Comparison of ENCODE assay signal across 14 mouse cellular contexts in the genomic region with DNA sequence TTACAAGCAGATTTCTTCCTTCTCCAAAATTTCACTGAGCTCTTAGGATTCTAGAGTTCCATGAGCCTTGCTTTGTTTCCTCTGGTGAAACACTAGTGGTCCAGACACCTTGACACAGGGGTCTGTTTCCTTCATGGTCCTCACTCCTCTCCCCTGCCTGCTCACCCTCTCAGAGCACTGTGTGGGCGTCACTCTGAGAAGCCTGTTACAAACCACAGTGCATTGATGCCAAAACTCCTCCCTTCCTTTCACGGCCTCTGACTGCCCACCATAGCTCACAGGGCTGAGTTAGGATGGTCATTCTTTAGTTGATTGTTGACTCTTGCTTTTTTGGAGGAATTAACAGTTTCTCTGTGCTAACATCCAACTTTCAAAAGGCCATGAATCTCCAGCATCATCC. TPM values are rescaled to one million over a fixed set of nuclear protein-coding genes. Genes with fewer than 3 reads are reported as not detected.
DNase-seq lines count a peak whose midpoint lies in the region; ATAC-seq and TF ChIP-seq lines count a peak whose summit lies in the region.
"Had no signal": no experiment of that assay in that cellular context is flagged by ENCODE, and none has a peak within 500 bp of the region (broad histone marks: within the 10 kb centered on the region; RNA-seq: fewer than 3 reads in every experiment).

No protein-coding gene starts in this region.

- no peaks in the 10 kb centered on the region for H3K27me3 ChIP-seq in kidney, postnatal 0 days (ENCODE audit: insufficient read depth, low read length)
- H3K27me3 ChIP-seq in forebrain, embryonic 12.5 days = no peaks in the 10 kb centered on the region
- H3K27me3 ChIP-seq in midbrain, embryonic 13.5 days = no peaks in the 10 kb centered on the region
- H3K27me3 ChIP-seq: liver, embryonic 13.5 days had no signal

- peaks cover 10% of the 10 kb centered on the region; the same call in 1 of the 2 replicates for H3K4me1 ChIP-seq in kidney, postnatal 0 days (replicated peaks; ENCODE audit: insufficient read depth, low read length)
- peaks cover 40% of the 10 kb centered on the region for H3K4me1 ChIP-seq in forebrain, embryonic 12.5 days
- H3K4me1 ChIP-seq in midbrain, embryonic 13.5 days (replicated peaks) = peaks cover 37% of the 10 kb centered on the region
- H3K4me1 ChIP-seq: liver, embryonic 13.5 days had no signal

- ATAC-seq in kidney, postnatal 0 days (replicated peaks; ENCODE audit: low FRiP score, low read depth) = no peak; the same call in 1 of the 2 replicates
- no peak for ATAC-seq in forebrain, embryonic 12.5 days (ENCODE audit: low FRiP score)
- no peak for ATAC-seq in midbrain, embryonic 13.5 days

- H3K9ac ChIP-seq in kidney, postnatal 0 days (ENCODE audit: low read depth, low read length) = no peak overlapping the region
- H3K9ac ChIP-seq in forebrain, embryonic 12.5 days = no peak overlapping the region
- no peak overlapping the region for H3K9ac ChIP-seq in midbrain, embryonic 13.5 days (replicated peaks)
- H3K9ac ChIP-seq: liver, embryonic 13.5 days had no signal

- H3K4me3 ChIP-seq in kidney, postnatal 0 days (replicated peaks; ENCODE audit: low read depth, low read length) = no peak overlapping the region
- H3K4me3 ChIP-seq in forebrain, embryonic 12.5 days (replicated peaks) = no peak overlapping the region
- H3K4me3 ChIP-seq in midbrain, embryonic 13.5 days (replicated peaks) = no peak overlapping the region
- H3K4me3 ChIP-seq: liver, embryonic 13.5 days had no signal

- no peak overlapping the region for H3K27ac ChIP-seq in kidney, postnatal 0 days
- H3K27ac ChIP-seq in forebrain, embryonic 12.5 days = peak overlapping the region; percentile 65
- 0 out of 2 replicates have a peak overlapping the region, but pooled peaks have one; percentile 2 for H3K27ac ChIP-seq in midbrain, embryonic 13.5 days
- H3K27ac ChIP-seq: liver, embryonic 13.5 days; macrophage had no signal

- H3K36me3 ChIP-seq in kidney, postnatal 0 days (ENCODE audit: insufficient read depth, low read length) = 0 out of 2 replicates have a peak, but pooled peaks cover 4% of the 10 kb centered on the region
- peaks cover 24% of the 10 kb centered on the region for H3K36me3 ChIP-seq in forebrain, embryonic 12.5 days (replicated peaks)
- H3K36me3 ChIP-seq in midbrain, embryonic 13.5 days = peaks cover 21% of the 10 kb centered on the region
- H3K36me3 ChIP-seq: liver, embryonic 13.5 days had no signal

- peak; percentile 50 for DNase-seq in kidney, postnatal 0 days (ENCODE audit: low spot score)
- no peak for DNase-seq in kidney, postnatal 36 days
- peak; percentile 47 for DNase-seq in Muller cell, postnatal 12 days (ENCODE audit: inconsistent ontology term)
- no peak for DNase-seq in lung, postnatal 36 days
- DNase-seq in lung, postnatal 10 days = no peak
- no peak for DNase-seq in ovary, postnatal 10 days (ENCODE audit: low spot score)
- DNase-seq: adrenal gland, adult 8-10 months; kidney, postnatal 4 days; liver, embryonic 13.5 days; right cerebral cortex, adult 18-20 months; thymus, adult 18-20 months had no signal

- no peak overlapping the region for H3K4me2 ChIP-seq in kidney, postnatal 0 days (ENCODE audit: low read length)
- no peak overlapping the region for H3K4me2 ChIP-seq in forebrain, embryonic 12.5 days
- no peak overlapping the region for H3K4me2 ChIP-seq in midbrain, embryonic 13.5 days (replicated peaks)
- H3K4me2 ChIP-seq: liver, embryonic 13.5 days had no signal

- TF ChIP-seq CTCF in kidney, postnatal 0 days (IDR thresholded peaks at IDR 0.05; ENCODE audit: low read depth) = no peak

- WGBS in kidney, postnatal 0 days = 13% methylated on average over 2 of the region's 2 CpGs
- 16% methylated on average over 2 of the region's 2 CpGs for WGBS in forebrain, embryonic 12.5 days
- WGBS in midbrain, embryonic 13.5 days = 18% methylated on average over 2 of the region's 2 CpGs

- no peaks in the 10 kb centered on the region for H3K9me3 ChIP-seq in kidney, postnatal 0 days (replicated peaks; ENCODE audit: low read length)
- H3K9me3 ChIP-seq in forebrain, embryonic 12.5 days = no peaks in the 10 kb centered on the region
- H3K9me3 ChIP-seq in midbrain, embryonic 13.5 days = no peaks in the 10 kb centered on the region
- H3K9me3 ChIP-seq: liver, embryonic 13.5 days had no signal

RNA-seq across cellular contexts. Expression of a gene that starts 43.6 kb away (rescaled TPM):
- not detected in 2 replicates for polyA plus RNA-seq in kidney, postnatal 0 days (2015; fragmentation: Nextera tagmentation; extraction: Ambion mirVana)
- polyA plus RNA-seq in forebrain, embryonic 12.5 days (2016; fragmentation: Nextera tagmentation; extraction: Ambion mirVana) = not detected in 2 replicates
- polyA plus RNA-seq in midbrain, embryonic 13.5 days (2015; fragmentation: Nextera tagmentation; extraction: Ambion mirVana) = not detected in 2 replicates
- polyA plus RNA-seq: liver, embryonic 13.5 days; macrophage had no signal

Comparison
In these comparisons a context has a peak if more than half of its experiments do, and no peak if none do; other contexts are left out.
1. DNase-seq: peak in kidney, postnatal 0 days (single experiment) and Muller cell, postnatal 12 days (single experiment); none in kidney, postnatal 36 days (0 of 2), lung, postnatal 36 days (single experiment), lung, postnatal 10 days (single experiment) and ovary, postnatal 10 days (single experiment).